Mouse (Mus musculus) layer of hippocampus, postnatal 25 days (tissue): ENCODE data around the gene Wfdc1. TPM values are rescaled to one million over a fixed set of nuclear protein-coding genes. Genes with fewer than 3 reads are reported as not detected.

Experiments
- DNase-seq, 2 experiments: peaks; one replicate each; pipeline ENCODE4 v3.0.0; 2022; ENCODE audit warnings: mixed read lengths in 2 of 2, low spot score in 1 of 2; ENCODE audit errors: extremely low spot score in 1 of 2
- total RNA-seq, 2 experiments: library from RNA; stranded (reverse); gene quantifications; 2 replicates each; pipeline ENCODE4 v1.2.3; 2021

Wfdc1 gene
- total RNA-seq, 2 experiments from 2014 or later: 6.6 to 8.4 TPM

- no peak for DNase-seq
These were observed 58.4 kb downstream of the Wfdc1 start for GRCm38 (mm10) chr8:119724596-119724995.

- DNase-seq: no peak
These were observed 60.9 kb downstream of the Wfdc1 start for GRCm38 (mm10) chr8:119727093-119727492.

- no peak for DNase-seq
These were observed 62.3 kb downstream of the Wfdc1 start for GRCm38 (mm10) chr8:119728351-119728895.

- DNase-seq: no peak
These were observed 65.9 kb downstream of the Wfdc1 start for GRCm38 (mm10) chr8:119732072-119732471.

GRCm38 (mm10) chr8:119736348-119736917 lies 70.3 kb downstream of the Wfdc1 start:
- no peak for DNase-seq

- no peak for DNase-seq
These were observed 71.1 kb downstream of the Wfdc1 start for GRCm38 (mm10) chr8:119737093-119737900.

Other genes starting within 250 kb of the Wfdc1 start
- gene Osgin1, start 232.2 kb upstream of the Wfdc1 start, total RNA-seq: under 1 TPM; 0.42 to 0.49 TPM
- gene Necab2, start 219.6 kb upstream of the Wfdc1 start, total RNA-seq: 100 to 1,000 TPM; 101 to 115 TPM
- gene Slc38a8, start 164.7 kb upstream of the Wfdc1 start, total RNA-seq: under 1 TPM; 0.23 to 0.44 TPM
- 10 to 100 TPM; 69.2 to 78.8 TPM for gene Mbtps1, start 107.6 kb upstream of the Wfdc1 start, total RNA-seq
- gene Hsdl1, start 91.2 kb upstream of the Wfdc1 start, total RNA-seq: 10 to 100 TPM; 42.8 to 46.7 TPM
- gene Dnaaf1, start 91.1 kb upstream of the Wfdc1 start, total RNA-seq: under 1 TPM; 0.12 to 0.22 TPM
- 10 to 100 TPM; 10.5 to 11.1 TPM for gene Taf1c, start 61.1 kb upstream of the Wfdc1 start, total RNA-seq
- under 1 TPM in 1 of 2 experiments, not detected in 1; 0.39 TPM for gene Adad2, start 53.6 kb upstream of the Wfdc1 start, total RNA-seq
- gene Kcng4, start 30.7 kb upstream of the Wfdc1 start, total RNA-seq: 1 to 10 TPM; 3.4 to 4.6 TPM
- gene Atp2c2, start 33.6 kb downstream of the Wfdc1 start, total RNA-seq: 1 to 10 TPM; 1.8 to 1.9 TPM
- gene Tldc1, start 112.1 kb downstream of the Wfdc1 start, total RNA-seq: 10 to 100 TPM; 14.1 to 17.0 TPM
- 100 to 1,000 TPM; 121 to 140 TPM for gene Cotl1, start 174.2 kb downstream of the Wfdc1 start, total RNA-seq
- gene Klhl36, start 195.9 kb downstream of the Wfdc1 start, total RNA-seq: 1 to 10 TPM; 8.0 to 8.5 TPM
- 10 to 100 TPM; 84.3 to 99.0 TPM for gene Usp10, start 244.0 kb downstream of the Wfdc1 start, total RNA-seq
- 1 to 10 TPM; 8.8 TPM for gene Gm20388, start 244.5 kb downstream of the Wfdc1 start, total RNA-seq